Mouse (Mus musculus): ENCODE data around the gene Spx.

The Spx gene

GRCm38 (mm10) chr6:142429072-142429471, 15.8 kb downstream of the Spx start:
- no peak for DNase-seq (ENCODE audit: low spot score in 2 of 2)

GRCm38 (mm10) chr6:142451381-142451780, 38.1 kb downstream of the Spx start:
- no peak for DNase-seq (ENCODE audit: low spot score in 2 of 2)

- no peak for DNase-seq (ENCODE audit: low spot score in 2 of 2)
Measured at GRCm38 (mm10) chr6:142453311-142453710, 40.1 kb downstream of the Spx start.

GRCm38 (mm10) chr6:142455314-142455996, 42.2 kb downstream of the Spx start:
- peak; percentile 26 to 27 for DNase-seq (ENCODE audit: low spot score in 2 of 2)

GRCm38 (mm10) chr6:142458010-142458409, 44.8 kb downstream of the Spx start:
- no peak for DNase-seq (ENCODE audit: low spot score in 2 of 2)

GRCm38 (mm10) chr6:142459017-142459678, 45.9 kb downstream of the Spx start:
- no peak for DNase-seq (ENCODE audit: low spot score in 2 of 2)

- no peak for DNase-seq (ENCODE audit: low spot score in 2 of 2)
Measured at GRCm38 (mm10) chr6:142462194-142462593, 49.0 kb downstream of the Spx start.

Measured in right cerebral cortex, adult 2 months (tissue).